Mouse (Mus musculus) frontal cortex, adult (tissue): ENCODE measurements around the gene Tmem159.

Experiments used
- ATAC-seq: cut with Nextera tagmentation; 2 replicates; pipeline ENCODE4 v1.9.2; 2017; ENCODE audit warnings: mild to moderate bottlenecking, moderate library complexity, mixed read lengths; ENCODE audit not compliant: low TSS enrichment

Tmem159 gene

GRCm38 (mm10) chr7:120102164-120102972, at the start of gene Tmem159:
TSS of gene Tmem159 (plus strand) at chr7:120102353.
- ATAC-seq: peak; percentile 77

GRCm38 (mm10) chr7:120054016-120054415, 48.1 kb upstream of the Tmem159 start:
- no peak for ATAC-seq

- ATAC-seq: no peak
Measured at GRCm38 (mm10) chr7:120055479-120055878, 46.7 kb upstream of the Tmem159 start.

GRCm38 (mm10) chr7:120064045-120064444, 38.1 kb upstream of the Tmem159 start:
- ATAC-seq: no peak

GRCm38 (mm10) chr7:120068114-120068513, 34.0 kb upstream of the Tmem159 start:
- ATAC-seq: no peak

- 0 out of 2 replicates have a peak, but pooled peaks have one; percentile 16 for ATAC-seq
Measured at GRCm38 (mm10) chr7:120069164-120069563, 33.0 kb upstream of the Tmem159 start.

GRCm38 (mm10) chr7:120080177-120080576, 22.0 kb upstream of the Tmem159 start:
- ATAC-seq: no peak

GRCm38 (mm10) chr7:120093033-120093432, 9.1 kb upstream of the Tmem159 start:
- ATAC-seq: no peak

- ATAC-seq: peak; percentile 82
Measured at GRCm38 (mm10) chr7:120094216-120094615, 7.9 kb upstream of the Tmem159 start.

- ATAC-seq: no peak
Measured at GRCm38 (mm10) chr7:120095180-120095579, 7.0 kb upstream of the Tmem159 start, which contains the start of gene Dnah3. TSS of gene Dnah3 (minus strand) at chr7:120095280.

GRCm38 (mm10) chr7:120097845-120098244, 4.3 kb upstream of the Tmem159 start:
- peak; percentile 72 for ATAC-seq

GRCm38 (mm10) chr7:120098403-120098802, 3.8 kb upstream of the Tmem159 start:
- no peak for ATAC-seq

GRCm38 (mm10) chr7:120103019-120103567, 940 bp downstream of the Tmem159 start:
- 0 out of 2 replicates have a peak, but pooled peaks have one; percentile 25 for ATAC-seq

- ATAC-seq: peak; percentile 58
Measured at GRCm38 (mm10) chr7:120104975-120105374, 2.8 kb downstream of the Tmem159 start.

- no peak for ATAC-seq
Measured at GRCm38 (mm10) chr7:120106356-120106755, 4.2 kb downstream of the Tmem159 start.

GRCm38 (mm10) chr7:120109676-120110075, 7.5 kb downstream of the Tmem159 start:
- ATAC-seq: no peak

GRCm38 (mm10) chr7:120116976-120117375, 14.8 kb downstream of the Tmem159 start:
- ATAC-seq: no peak

- peak; percentile 47; the same call in 1 of the 2 replicates for ATAC-seq
Measured at GRCm38 (mm10) chr7:120117529-120117928, 15.4 kb downstream of the Tmem159 start.

- no peak for ATAC-seq
Measured at GRCm38 (mm10) chr7:120123776-120124175, 21.6 kb downstream of the Tmem159 start.

GRCm38 (mm10) chr7:120124844-120125243, 22.7 kb downstream of the Tmem159 start:
- ATAC-seq: peak; percentile 96

GRCm38 (mm10) chr7:120126976-120127685, 25.0 kb downstream of the Tmem159 start:
- ATAC-seq: no peak

GRCm38 (mm10) chr7:120127686-120128059, 25.5 kb downstream of the Tmem159 start:
- ATAC-seq: no peak
